Mouse (Mus musculus) urinary bladder, postnatal 10 days (tissue): Measurements from ENCODE around the gene 4931409K22Rik.

Experiments used
- DNase-seq: peaks from one replicate; pipeline ENCODE4 v3.0.0; 2022; ENCODE audit warnings: low spot score

Gene 4931409K22Rik

DNA sequence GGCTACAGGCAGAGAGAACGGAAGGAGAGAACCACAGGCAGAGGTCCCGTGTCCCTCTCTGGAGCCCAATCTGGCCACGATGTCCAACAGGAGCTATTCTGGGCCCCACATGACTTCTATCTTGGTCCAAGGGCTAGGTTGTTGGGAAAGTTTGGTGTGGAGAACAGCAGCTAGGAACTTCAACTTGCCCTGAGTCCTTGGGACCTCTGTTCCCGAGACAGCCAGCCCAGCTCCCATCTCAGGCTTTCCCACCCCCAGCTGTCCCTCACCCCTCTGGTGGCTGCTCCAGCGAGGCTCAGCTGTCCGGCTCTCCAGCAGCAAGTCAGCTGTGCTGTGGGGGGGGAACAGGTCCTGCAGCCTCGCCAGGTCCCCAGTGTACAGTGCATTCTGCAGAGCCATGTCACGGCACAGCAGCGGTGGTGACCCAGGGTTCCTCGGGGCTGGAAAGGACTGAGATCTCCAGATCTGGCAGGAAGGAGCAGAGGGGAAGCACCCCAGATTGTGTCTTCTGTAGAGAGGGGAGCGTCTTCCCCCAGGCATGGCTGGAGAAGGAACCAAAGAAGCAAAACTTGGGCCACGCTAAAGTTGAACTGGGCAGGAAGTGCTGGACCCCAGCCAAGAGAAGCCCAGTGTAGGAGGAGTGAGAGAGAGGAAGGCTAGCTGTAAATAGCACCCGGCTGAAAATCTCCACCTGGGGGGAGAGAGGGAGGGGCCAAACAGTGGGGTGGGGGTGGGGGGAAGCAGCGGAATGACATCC, 16.0 kb downstream of the 4931409K22Rik start, which contains the start of gene Asb10:
Gene Asb10 (minus strand): TSS at position 592 of the 757 bp plus-strand sequence.
- DNase-seq = no peak

DNA sequence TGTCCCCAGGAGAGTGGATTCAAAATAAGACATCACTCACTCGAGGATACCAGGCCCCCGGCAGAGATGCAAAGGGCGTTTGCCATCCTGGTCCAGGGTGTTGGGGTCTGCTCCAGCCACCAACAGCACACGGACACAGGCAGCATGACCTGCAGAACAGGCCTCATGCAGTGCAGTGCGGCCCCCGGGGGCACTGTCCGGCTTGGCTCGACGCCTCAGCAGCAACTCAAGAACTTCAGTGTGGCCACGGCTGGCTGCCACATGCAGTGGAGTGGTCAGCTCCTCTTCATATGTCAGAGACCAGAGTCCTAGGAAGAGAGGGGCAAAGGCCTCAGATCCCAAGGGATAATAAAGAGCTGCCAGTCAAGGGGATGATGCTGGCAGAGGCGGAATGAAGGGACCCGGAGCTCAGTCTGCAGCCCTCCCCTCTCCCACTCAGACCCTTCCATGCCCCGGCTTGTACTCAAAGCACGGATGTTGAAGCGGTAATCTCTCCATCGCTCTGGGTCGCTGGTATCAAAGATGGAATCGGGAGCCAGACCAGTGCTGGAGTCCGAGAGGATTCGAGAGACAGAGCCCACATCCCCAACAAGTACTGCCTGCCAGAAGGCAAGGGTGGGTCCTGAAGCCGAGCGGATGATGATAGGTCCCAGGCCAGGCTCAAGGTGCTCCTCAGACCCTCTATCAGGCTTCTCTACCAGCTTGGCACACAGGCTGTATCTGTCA, 16.9 kb downstream of the 4931409K22Rik start:
- no peak for DNase-seq

DNA sequence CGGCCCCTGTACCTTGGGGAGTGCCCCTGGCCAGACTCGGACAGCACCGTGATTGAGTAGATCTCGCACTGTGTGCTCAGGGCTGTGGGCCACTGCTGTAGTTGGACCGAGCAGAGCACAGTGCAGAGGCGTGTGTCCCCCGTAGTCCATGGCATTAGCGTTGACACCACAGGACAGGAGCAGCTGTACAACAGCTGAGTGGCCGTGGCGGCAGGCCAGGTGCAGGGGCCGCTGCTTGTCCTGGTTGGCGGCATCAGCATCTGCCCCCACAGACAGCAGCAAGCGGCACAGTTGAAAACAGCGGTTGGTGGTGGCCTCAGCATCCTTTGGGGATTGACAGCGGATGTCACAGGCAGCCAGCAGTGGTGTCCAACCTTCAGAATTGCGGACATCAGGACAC, 19.0 kb downstream of the 4931409K22Rik start:
- DNase-seq = no peak

DNA sequence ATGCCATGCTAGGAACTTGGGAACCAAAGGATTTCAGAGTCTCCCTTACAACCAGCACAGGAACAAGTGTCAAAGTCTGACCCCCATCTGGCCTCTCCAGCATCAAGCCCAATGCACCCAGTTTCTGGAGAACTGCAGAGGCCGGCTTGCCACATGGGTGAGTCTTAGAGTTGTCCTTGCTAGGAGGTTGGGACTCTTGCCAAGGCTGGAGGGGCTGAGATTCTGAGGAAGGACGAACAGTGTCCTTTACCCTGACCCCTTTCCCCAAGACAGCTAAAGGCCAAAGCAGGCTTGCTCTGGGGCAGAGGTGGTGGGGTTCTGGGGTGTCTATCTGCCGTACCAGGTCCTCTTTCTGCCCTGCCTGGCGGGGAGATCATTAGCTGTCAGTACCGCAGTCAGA, 20.1 kb downstream of the 4931409K22Rik start:
- no peak for DNase-seq

DNA sequence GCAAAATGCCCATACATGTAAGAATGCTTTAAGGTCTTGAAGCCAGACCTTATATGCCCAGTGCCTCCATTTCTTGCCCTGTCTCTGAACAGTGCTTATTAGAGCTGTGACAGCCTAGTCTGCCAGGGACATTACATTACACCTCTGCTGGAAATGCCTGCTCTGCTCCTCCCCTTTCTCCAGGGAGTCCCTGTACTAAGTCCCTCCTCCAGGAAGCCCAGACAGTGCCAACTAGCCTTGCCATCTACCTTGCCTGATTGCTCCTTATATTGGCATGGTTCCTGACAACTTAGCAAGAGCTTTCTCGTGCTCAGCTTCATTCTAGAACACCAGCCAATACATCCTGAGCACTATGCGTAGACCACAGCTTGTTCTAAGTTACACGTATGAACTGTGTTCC, 20.9 kb downstream of the 4931409K22Rik start:
- no peak for DNase-seq

DNA sequence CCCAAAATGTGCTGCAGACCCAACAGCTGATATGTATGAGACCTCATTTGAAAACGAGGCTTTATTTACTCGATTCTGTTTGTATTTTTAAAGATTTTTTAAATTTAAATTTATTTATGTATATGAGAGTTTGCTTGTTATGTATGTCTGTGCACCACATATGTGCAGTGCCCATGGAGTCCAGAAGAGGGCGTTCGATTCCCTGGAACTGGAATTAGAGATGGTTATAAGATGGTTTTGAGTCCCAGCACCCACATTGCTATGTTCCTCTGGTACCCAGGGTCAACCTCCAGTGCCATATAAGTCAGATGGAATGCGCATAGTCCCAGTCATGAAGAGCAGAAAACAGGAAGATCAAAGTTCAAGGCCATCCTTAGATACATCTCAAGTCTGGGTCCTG, 22.3 kb downstream of the 4931409K22Rik start:
- no peak for DNase-seq

DNA sequence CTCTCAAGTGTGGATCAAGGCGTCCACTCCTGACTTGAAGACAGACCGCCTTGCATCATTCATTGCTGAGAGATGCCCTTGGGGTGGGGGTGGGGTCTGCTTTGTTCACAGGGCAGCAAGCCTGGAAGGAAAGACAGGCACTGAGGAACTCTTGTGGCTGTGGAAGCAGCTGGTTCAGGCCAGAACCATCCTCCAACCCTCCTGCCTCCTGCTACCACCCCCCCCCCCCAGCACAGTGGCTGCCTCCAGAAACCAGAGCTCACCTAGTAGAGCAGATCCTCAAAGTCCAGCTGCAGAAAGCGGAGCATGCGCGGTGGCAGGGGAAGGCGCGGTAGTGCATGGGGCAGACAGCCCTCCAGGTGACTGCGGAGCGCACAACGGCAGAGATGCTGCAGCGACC, 23.2 kb downstream of the 4931409K22Rik start:
- no peak for DNase-seq

DNA sequence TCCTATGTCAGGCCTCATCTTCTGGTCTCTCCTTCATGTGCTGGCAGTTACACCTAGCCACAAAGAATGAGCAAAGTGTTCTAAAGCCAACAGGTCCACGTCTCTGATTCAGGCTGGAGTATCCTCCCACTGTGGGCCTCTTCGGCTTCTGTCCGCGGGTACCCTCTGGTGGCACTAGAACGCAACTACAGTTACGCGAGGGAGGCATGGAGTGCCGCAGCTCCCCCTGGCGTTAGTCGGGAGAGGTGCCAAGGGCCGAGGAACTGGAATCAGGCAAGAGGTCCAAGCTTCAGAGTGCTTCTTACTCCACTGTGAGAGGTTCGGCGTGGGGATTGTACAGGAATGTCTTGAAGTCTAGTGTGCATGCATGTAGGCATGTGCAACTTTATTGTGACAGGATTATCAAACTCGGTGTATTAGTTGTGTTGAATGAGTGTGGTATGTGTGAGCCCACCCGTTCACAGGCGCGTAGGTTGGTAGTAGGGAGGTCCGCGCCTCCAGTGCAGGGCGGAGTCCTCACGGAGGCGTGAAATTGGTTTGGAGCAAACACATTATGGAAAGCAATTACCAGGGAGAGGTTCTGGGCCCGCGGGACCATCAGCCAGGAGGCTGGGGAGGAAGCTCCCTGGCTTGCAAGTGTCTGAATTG, 26.4 kb downstream of the 4931409K22Rik start:
- peak; percentile 63 for DNase-seq

DNA sequence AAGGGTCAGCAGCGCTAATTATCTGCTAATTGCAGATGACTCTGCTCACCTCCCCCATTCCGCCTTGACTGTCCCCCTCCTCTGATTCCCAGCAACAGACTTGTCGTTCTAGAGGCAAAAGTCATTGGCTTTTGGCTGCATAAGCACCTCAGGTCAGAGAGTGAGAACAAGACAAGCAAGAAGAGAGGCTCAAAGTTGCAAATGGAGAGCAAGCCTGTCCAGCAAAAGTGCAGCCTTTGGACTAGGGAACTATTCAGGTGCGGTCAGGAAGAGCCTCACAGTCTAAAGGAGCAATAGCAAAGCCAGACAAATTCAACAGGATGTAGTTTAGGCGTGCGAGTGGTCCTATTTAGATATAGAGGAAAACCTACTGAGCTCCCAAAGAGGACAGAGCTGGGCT, 28.8 kb downstream of the 4931409K22Rik start:
- DNase-seq = no peak

DNA sequence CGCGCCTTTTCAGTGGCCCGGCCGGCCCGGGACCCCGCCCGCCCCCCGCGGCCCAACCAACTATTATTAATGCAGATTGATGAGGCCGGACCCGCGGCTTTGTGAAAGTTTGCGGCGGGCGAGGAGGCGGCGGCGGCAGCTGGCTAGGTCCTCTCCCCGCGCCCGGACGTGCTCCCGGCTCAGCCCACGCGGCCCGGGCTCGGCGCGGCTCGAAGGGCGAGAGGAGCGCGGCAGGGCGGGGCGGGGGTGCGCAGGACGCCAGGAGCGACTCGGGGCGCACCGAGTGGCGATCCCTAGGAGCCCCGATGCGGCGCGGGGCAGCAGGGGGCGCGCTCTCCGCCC, 29.7 kb downstream of the 4931409K22Rik start, which contains the start of gene Gbx1:
Gene Gbx1 (minus strand): TSS at position 314 of the 342 bp plus-strand sequence.
- DNase-seq = no peak

DNA sequence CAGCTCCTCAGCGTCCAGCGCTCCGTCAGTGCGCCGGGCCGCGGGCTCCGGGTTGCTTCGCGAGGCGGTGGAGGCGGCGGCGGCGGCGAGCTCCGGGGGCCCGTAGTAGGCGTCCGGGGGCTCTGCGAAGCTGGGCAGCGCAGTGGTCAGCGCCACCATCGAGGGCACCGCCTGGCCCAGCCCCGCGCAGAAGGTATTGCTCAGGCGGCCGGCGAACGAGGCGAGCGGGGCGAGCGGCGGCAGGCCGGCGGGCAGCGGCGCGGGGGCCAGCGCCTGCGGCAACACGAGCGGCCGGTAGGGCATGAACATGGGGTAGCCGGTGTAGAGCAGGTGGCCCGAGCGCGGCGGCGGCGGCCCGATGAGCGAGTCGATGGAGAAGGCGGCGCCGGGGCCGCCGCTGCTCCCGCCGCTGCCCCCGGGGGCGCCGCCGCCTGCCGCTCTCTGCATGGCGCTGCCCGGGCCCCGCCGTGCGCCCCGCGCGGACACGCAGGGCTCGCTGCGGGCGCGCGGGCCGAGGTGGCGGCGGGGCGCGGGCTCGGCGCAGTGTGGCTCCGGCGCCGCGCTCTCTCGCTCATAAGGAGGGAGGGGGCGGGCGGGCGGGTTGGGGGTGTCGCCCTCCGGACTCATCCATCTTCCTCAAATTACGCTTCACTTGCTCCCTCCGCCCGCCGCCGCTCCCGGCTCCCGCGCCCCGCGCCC, 30.3 kb downstream of the 4931409K22Rik start:
- no peak for DNase-seq

DNA sequence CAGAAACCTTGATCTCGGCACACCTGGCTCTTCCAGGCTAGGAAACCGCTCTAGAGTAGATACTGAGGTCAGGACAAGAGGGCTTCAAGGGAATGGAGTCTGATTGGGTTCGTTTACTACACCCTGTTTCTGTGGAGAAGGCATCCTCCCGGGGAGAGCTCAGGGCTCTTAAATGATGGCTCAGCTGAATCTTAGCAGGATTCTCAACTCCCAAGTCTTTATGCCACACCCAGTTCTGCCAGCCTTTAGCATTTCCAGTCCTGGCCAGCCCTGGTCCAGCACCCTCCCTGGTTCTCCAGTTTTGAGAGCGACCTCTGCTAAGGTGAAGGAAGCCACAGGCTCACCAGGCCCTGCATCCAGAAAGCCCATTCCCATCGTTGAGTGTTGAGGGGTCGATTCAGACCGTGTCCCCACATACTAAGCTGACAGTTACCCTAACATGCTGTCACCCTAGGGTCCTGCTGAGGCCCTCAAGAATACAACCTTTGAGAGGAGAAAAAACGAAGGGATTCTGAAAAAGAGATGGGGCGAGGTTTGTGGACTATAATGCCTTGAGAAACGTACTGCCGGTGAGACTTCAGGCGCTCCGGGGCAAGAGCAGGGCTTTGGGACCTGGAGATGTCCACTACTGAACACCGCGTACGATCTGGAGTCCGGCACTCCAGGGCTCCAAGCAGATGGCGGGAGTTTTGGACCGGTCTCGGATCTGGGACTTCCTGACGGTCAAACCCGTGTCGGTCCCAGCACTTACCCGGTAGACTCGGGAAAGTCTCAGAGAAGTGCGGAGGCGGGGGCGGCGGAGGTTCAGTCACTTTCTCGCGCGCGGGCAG, 31.0 kb downstream of the 4931409K22Rik start:
- no peak for DNase-seq

DNA sequence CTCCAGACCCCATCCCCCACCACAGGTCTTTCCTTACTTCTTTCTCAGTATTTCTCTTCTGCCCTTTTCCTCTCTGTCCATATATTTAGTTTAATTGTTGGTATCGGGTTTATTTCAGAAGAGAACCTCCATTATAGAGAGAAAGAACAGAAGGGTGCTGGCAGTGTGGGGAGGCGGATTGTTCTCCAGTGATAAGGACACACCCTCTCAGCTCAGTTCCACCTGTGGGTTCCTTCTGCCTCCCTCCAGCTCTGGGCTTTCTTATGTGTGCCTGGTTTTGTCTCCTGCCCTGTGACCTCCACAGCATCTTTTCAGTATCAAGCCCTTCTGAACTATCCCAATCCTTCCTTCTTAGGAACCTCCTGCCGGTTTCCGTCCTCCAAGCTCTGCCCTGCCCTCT, 32.1 kb downstream of the 4931409K22Rik start:
- DNase-seq = no peak

DNA sequence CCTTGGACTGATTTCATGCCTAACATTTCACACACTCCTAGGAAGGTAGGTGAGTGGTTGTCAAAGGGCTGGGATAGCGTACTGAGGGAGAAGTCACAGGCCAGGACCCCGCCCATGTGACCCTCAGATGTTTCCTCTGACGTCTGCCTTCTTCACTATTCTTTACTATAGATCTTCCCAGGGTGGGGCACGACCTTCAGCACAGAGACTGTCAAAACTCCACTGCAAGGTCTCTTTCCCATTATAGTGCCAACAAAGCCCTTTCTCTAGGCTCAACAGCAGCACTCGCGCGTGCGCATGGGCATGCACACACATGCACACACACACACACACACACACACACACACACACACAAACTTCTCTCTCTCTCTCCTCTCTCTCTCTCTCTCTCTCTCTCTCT, 32.8 kb downstream of the 4931409K22Rik start:
- no peak for DNase-seq

DNA sequence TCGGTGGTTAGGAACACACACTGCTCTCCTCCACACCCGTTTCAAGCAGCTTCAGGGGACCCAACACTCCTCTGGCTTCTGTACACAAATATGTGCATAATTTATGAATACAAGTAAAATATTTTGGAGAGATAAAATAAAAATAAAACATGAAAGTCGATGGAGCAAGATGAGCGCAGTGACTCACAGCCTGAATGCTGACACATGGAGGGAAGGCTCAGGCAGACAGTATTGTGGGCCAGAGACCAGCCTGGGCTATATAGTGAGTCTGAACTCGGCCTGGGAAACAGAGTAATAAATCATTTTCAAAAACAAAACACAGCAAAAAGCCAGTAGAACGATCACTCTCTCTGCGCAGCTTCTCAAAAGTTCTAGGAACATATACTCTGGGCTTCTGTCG, 35.2 kb downstream of the 4931409K22Rik start:
- no peak for DNase-seq

DNA sequence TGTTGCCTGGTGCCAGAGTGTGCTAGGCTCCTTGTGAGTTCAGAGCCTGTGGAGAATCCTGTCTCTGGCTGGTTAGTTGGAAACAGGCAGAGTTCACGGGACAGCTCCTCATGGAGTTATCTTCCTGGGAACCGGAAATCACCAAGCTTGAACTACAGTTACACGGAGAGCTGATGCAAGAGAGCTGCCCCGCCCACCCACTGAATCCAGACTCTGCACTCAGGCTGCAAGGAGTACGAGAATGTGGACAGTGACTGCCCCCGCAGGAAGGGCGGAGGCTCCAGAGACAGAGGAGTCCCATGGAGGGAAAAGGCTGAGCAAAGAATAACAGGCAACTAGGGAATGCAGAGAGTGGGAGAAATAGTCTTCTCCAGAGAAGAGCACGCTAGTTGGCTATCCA, 44.3 kb downstream of the 4931409K22Rik start:
- no peak for DNase-seq

DNA sequence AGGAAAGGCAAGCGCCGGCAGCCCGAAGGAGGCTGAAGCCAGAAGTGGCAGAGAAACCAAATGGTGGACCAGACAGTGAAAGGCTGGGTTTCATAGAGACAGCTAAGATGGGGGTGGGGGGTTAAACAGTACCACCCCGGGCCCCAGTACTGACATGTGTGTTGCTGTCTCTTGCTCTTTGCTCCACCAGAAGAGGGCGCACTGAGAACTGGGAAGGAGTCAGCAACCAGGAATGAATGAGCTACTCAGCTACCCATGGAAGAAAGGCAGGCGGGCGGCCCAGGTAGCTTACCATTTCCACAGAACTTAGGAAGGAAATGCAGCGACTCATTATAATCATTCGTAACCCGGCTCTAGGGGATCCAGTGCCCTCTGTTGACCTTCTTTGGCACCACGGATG, 46.0 kb downstream of the 4931409K22Rik start:
- no peak for DNase-seq

DNA sequence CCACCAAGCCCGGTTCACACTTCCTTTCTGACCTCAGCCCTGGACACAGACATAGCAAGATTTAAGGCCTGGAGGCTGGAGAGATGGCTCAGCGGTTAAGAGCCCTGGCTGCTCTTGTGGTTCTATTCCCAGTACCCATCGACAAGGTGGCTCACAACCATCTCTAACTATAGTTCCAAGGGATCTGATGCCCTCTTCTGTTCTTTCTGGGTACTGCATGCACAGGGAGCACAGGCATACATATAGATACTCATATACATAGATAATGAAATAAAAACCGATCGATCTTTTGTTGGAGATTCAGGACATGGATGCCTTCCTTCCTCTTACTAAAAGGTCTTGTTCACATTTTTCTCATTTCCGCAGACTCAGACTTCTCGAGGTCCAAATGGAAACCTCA, 48.2 kb downstream of the 4931409K22Rik start:
- no peak for DNase-seq

DNA sequence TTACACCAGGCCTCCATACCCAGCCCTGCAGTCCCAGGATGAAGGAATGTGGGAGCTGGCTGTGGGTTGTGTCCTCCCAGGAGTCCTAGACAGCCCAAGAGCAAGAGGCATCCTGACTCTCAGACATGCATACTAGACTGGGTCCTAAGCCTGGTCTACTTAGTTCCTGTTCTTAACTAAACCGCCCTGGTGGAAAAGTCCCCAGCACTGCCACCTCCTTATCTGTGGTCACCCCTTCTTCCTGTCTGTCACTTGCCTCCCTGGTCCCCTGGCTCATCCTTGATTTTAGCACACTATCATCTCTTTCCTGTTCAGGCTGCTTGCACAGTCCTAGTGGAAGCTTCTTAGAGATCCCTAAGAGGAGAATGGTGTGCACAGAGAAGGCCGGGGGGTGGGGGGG, 51.1 kb downstream of the 4931409K22Rik start:
- no peak for DNase-seq

DNA sequence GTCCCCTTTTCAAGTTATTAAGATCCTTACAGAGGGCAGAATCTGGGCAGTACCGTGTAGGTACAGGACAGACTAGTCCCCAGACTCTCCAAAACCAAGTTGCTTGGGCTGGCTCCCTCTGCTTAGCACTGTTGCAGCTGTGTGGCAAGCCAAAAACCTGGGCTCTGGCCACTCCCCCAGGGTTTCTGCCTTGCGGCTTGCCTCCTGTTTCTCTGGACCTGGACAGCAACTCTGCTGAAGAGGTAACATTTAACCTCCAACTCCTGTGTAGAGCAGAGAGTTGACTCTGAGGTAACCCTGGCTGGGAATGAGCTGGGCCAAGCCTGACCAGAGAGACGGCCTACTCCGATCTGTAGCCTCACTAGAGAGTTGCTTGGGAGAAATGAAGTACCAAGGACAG, 53.8 kb downstream of the 4931409K22Rik start:
- DNase-seq = no peak

DNA sequence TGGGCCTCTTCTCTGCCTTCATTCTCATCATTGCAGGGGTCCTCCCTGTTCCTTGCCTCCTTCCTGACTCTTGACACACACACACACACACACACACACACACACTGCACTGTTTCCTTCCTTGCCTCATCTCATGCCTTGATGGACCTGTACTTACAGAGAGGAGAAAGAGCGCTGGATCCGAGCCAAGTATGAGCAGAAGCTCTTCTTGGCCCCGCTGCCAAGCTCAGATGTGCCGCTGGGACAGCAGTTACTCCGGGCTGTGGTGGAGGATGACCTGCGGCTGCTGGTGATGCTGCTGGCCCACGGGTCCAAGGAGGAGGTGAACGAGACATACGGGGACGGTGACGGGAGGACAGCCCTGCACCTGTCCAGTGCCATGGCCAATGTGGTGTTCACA, 55.8 kb downstream of the 4931409K22Rik start:
- no peak for DNase-seq

DNA sequence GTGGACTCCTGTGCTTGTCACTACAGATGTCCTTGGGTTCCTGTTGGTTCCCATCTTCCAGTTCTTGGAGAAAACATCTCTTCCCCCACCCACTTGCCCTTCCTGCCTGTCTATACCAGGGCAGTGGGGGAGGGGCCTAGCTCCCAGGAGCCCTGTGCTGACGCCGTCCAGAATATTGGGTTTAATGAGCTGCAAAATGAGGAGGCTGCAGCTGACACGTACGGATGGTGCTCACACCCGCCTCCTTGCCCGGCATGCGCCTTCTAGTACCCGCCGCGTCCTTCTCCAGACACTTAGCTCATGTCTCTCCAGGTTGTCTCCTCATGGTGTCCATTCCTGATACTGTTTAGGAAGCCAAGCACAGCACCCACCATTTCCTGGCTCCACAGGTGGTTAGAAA, 57.5 kb downstream of the 4931409K22Rik start:
- DNase-seq = no peak
